Mouse (Mus musculus) kidney, embryonic 14.5 days (tissue): ENCODE data around the gene Olfr520. TPM values are rescaled to one million over a fixed set of nuclear protein-coding genes. Genes with fewer than 3 reads are reported as not detected.
"Not testable (repeated sequence)": the region's sequence is repeated elsewhere in the genome, so short reads cannot be mapped to it uniquely, and the experiment has no call there.

Experiments used
- ATAC-seq: fragments of 200-750 bp; cut with Nextera tagmentation; 2 replicates; pipeline ENCODE4 v1.8.0; 2017; ENCODE audit warnings: moderate number of reproducible peaks, mild to moderate bottlenecking, moderate TSS enrichment, moderate library complexity; ENCODE audit not compliant: low FRiP score, low TSS enrichment
- H3K27ac ChIP-seq: fragments of 300-500 bp; sonication (generic); 2 replicates; pipeline ENCODE4 v1.5.1; 2014; ENCODE audit warnings: low read depth, mild to moderate bottlenecking, low read length, moderate library complexity, mixed read lengths
- H3K27me3 ChIP-seq: fragments of 300-500 bp; sonication (generic); 2 replicates; pipeline ENCODE4 v1.6.1; 2014; ENCODE audit warnings: mild to moderate bottlenecking, low read length; ENCODE audit not compliant: control insufficient read depth, insufficient read depth
- H3K36me3 ChIP-seq: fragments of 300-500 bp; sonication (generic); 2 replicates; pipeline ENCODE4 v1.6.1; 2014; ENCODE audit warnings: low read length, mixed read lengths; ENCODE audit not compliant: control insufficient read depth, insufficient read depth
- H3K4me1 ChIP-seq: fragments of 300-500 bp; sonication (generic); 2 replicates; pipeline ENCODE4 v1.6.1; 2014; ENCODE audit warnings: low read length, mixed read lengths; ENCODE audit not compliant: control insufficient read depth, insufficient read depth
- H3K4me2 ChIP-seq: fragments of 300-500 bp; sonication (generic); replicated peaks from 2 replicates; pipeline ENCODE4 v1.6.1; 2014; ENCODE audit warnings: low read depth, mild to moderate bottlenecking, low read length
- H3K4me3 ChIP-seq: fragments of 300-500 bp; sonication (generic); 2 replicates; pipeline ENCODE4 v1.5.1; 2014; ENCODE audit warnings: mild to moderate bottlenecking, low read length
- H3K9ac ChIP-seq: fragments of 300-500 bp; sonication (generic); 2 replicates; pipeline ENCODE4 v1.6.1; 2014; ENCODE audit warnings: low read depth, mild to moderate bottlenecking, low read length, moderate library complexity
- H3K9me3 ChIP-seq: fragments of 300-500 bp; sonication (generic); 2 replicates; pipeline ENCODE4 v1.6.1; 2016; ENCODE audit warnings: low read length; ENCODE audit not compliant: control insufficient read depth
- WGBS: fragments of 180-500 bp; shearing (Covaris S2); extraction: QIAGEN DNeasy Blood & Tissue Kit; methylation state at CpG from one replicate; pipeline ENCODE4 v1.1.7; 2014; 5-methylcytosine and 5-hydroxymethylcytosine counted together
- polyA plus RNA-seq: library from polyadenylated mRNA; unstranded; fragments of >200 nt; fragmentation: Nextera tagmentation; extraction: Ambion mirVana; gene quantifications from 2 replicates; pipeline ENCODE4 v1.2.1, GENCODE M21; 2014

Olfr520 gene
- not detected in 2 replicates for polyA plus RNA-seq

DNA sequence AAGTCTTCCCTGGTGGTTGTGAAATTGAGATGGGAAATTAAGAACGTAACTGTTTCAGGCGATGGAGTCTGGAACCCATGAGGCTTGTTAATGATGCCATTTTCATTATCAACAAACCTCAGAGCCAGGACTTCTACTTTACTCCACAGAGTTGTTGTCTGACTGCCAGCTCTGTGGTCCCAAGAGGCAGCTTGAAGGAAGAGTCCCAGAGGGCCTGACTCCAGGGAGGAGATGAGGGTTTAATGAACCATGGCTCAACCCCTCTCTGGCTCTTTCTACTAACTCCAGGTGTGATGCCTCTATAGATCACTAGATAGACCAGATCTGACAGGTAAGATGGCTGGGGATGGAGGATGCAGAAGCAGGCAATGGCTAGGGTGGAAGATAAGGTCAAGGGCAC lies at the start of gene Olfr520:
Gene Olfr520 (plus strand): TSS at position 301 of the 400 bp plus-strand sequence.
- H3K4me3 ChIP-seq = no peak within 1 kb of the TSS
- no peak within 1 kb of the TSS for H3K4me2 ChIP-seq
- H3K9me3 ChIP-seq = peaks cover 8% of the 10 kb centered on the region; the same call in 1 of the 2 replicates
- H3K9ac ChIP-seq = no peak within 1 kb of the TSS
- ATAC-seq = no peak
- no peaks in the 10 kb centered on the region for H3K27me3 ChIP-seq
- WGBS = 87% methylated on average over 2 of the region's 2 CpGs
- H3K4me1 ChIP-seq = no peaks in the 10 kb centered on the region
- no peaks in the 10 kb centered on the region for H3K36me3 ChIP-seq
- H3K27ac ChIP-seq = no peak within 1 kb of the TSS

DNA sequence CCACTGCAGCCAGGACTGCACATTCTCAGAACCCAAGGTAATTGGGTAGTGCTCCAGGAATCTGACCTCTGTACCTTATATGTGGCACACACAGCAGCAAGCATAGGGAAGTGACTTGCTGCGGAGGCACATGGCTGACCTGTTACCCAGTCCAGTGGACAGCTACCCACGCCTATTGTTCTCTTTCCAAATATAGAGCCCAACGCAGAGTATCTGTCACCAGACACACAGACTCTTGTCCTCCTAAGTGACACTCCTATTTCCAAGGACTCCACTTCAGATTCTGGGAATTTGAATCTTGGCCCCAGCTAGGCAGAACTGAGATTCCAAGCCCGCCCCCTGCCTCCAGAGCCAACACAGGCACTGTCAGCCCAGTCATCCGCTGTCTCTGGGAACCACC lies 49.3 kb upstream of the Olfr520 start:
- Histone ChIP-seq H3K27ac (no peak overlapping the region), H3K4me3 (no peak overlapping the region), H3K4me2 (no peak overlapping the region), H3K27me3 (no peaks in the 10 kb centered on the region; the same call in 1 of the 2 replicates), H3K4me1 (no peaks in the 10 kb centered on the region), H3K36me3 (no peaks in the 10 kb centered on the region), H3K9ac (no peak overlapping the region), H3K9me3 (no peaks in the 10 kb centered on the region)
- 80% methylated on average over 5 of the region's 5 CpGs for WGBS
- no peak for ATAC-seq

- Histone ChIP-seq H3K4me1 (no peaks in the 10 kb centered on the region), H3K27me3 (no peaks in the 10 kb centered on the region), H3K9me3 (no peaks in the 10 kb centered on the region), H3K9ac (no peak overlapping the region), H3K4me2 (no peak overlapping the region), H3K36me3 (no peaks in the 10 kb centered on the region), H3K4me3 (no peak overlapping the region), H3K27ac (no peak overlapping the region)
- no peak for ATAC-seq
- 65% methylated on average over 4 of the region's 4 CpGs for WGBS
Observed at GRCm38 (mm10) chr7:99684086-99684485, 46.0 kb upstream of the Olfr520 start.

DNA sequence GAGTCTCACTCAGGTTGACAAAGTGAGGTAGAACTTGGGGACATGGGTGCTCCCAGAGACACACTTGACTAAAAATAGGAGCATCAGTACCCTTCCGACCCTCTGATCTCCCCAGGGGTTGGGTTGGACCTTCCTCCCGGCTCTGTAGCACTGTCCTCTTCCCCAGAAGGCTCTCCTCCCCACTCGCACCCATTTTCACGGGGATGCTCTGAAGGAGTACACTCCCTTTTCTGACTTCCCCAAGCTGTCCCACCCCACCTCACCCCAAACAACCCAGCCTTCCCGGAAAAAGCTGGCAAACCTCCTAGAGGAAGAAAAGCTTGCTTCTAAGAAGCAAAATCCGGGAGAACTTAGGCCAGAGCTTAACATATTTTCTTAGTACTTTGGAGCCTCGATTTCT lies 39.3 kb upstream of the Olfr520 start:
- no peak for ATAC-seq
- Histone ChIP-seq H3K4me3 (no peak overlapping the region), H3K27me3 (no peaks in the 10 kb centered on the region), H3K9ac (no peak overlapping the region), H3K4me2 (no peak overlapping the region), H3K27ac (no peak overlapping the region), H3K9me3 (no peaks in the 10 kb centered on the region), H3K4me1 (0 out of 2 replicates have a peak, but pooled peaks cover 5% of the 10 kb centered on the region), H3K36me3 (no peaks in the 10 kb centered on the region)
- 70% methylated on average over 7 of the region's 7 CpGs for WGBS

GRCm38 (mm10) chr7:99692396-99692795 lies 37.7 kb upstream of the Olfr520 start:
- Histone ChIP-seq H3K27me3 (no peaks in the 10 kb centered on the region), H3K9ac (no peak overlapping the region), H3K4me1 (0 out of 2 replicates have a peak, but pooled peaks cover 5% of the 10 kb centered on the region), H3K27ac (no peak overlapping the region), H3K9me3 (no peaks in the 10 kb centered on the region), H3K4me2 (no peak overlapping the region), H3K36me3 (no peaks in the 10 kb centered on the region), H3K4me3 (no peak overlapping the region)
- 44% methylated on average over 3 of the region's 3 CpGs for WGBS
- no peak for ATAC-seq

- no peak for ATAC-seq
- H3K4me1 ChIP-seq = 0 out of 2 replicates have a peak, but pooled peaks cover 5% of the 10 kb centered on the region
- 92% methylated on average over 3 of the region's 3 CpGs for WGBS
- H3K9me3 ChIP-seq = no peaks in the 10 kb centered on the region
- H3K4me3 ChIP-seq = no peak overlapping the region
- no peaks in the 10 kb centered on the region for H3K36me3 ChIP-seq
- no peak overlapping the region for H3K27ac ChIP-seq
- H3K27me3 ChIP-seq = no peaks in the 10 kb centered on the region
- no peak overlapping the region for H3K9ac ChIP-seq
- H3K4me2 ChIP-seq = no peak overlapping the region
Observed at GRCm38 (mm10) chr7:99693387-99693786, 36.7 kb upstream of the Olfr520 start.

DNA sequence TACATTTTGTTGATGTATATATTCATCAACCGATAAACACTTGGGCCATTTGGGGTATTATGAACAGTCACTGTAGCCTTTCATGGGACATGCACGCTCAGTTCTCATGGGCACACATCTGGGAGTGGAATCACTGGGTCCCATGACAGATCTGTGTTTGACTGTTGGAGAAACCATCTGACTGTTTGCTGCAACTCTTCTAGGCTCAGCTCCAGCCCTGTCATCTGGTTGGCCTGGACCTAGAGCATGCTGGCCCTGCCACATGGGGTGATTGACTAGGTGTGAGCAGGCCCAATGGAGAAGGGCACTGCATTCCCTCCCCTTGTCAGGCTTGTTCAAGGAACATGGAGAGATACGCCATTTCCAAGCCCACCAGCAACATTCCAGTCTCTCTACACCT lies 36.1 kb upstream of the Olfr520 start:
- no peak overlapping the region for H3K9ac ChIP-seq
- no peak overlapping the region for H3K27ac ChIP-seq
- ATAC-seq = no peak
- no peaks in the 10 kb centered on the region for H3K27me3 ChIP-seq
- no peaks in the 10 kb centered on the region for H3K9me3 ChIP-seq
- no peak overlapping the region for H3K4me3 ChIP-seq
- H3K36me3 ChIP-seq = no peaks in the 10 kb centered on the region
- WGBS = 96% methylated on average over 3 of the region's 3 CpGs
- peaks cover 5% of the 10 kb centered on the region; the same call in 1 of the 2 replicates for H3K4me1 ChIP-seq
- H3K4me2 ChIP-seq = no peak overlapping the region

DNA sequence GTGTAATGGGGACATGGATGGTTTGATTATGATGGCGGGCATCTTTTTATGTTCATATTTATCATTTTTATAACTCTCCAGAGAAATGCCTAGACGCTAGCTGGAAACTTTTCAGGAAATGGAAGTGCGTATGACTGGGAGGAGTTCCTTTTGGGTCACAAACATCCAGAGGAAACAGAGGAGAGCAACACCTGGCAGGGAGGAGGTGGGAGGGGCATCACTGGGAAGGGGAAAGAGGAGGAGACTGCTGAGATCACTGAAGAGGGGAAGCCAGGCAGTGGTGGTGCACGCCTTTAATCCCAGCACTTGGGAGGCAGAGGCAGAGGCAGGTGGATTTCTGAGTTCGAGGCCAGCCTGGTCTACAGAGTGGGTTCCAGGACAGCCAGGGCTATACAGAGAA lies 35.6 kb upstream of the Olfr520 start:
- not testable (repeated sequence) for ATAC-seq, H3K9ac ChIP-seq, H3K4me2 ChIP-seq, H3K4me3 ChIP-seq, H3K27me3 ChIP-seq, H3K36me3 ChIP-seq, H3K9me3 ChIP-seq, H3K27ac ChIP-seq, H3K4me1 ChIP-seq
- 66% methylated on average over 5 of the region's 5 CpGs for WGBS

GRCm38 (mm10) chr7:99695471-99696057 lies 34.5 kb upstream of the Olfr520 start:
- Histone ChIP-seq H3K4me3 (no peak overlapping the region), H3K27me3 (no peaks in the 10 kb centered on the region), H3K4me1 (peaks cover 5% of the 10 kb centered on the region; the same call in 1 of the 2 replicates), H3K27ac (no peak overlapping the region), H3K9me3 (no peaks in the 10 kb centered on the region), H3K9ac (no peak overlapping the region), H3K36me3 (no peaks in the 10 kb centered on the region), H3K4me2 (no peak overlapping the region)
- 86% methylated on average over 8 of the region's 8 CpGs for WGBS
- no peak for ATAC-seq
